Mouse (Mus musculus) liver, adult 2 months (tissue): ENCODE measurements at regions not wholly inside any gene's neighbourhood (a gene's known extent, or its start where the extent isn't known, plus 50 kb on each side); places are given as distances from the start of the nearest gene placed in this dataset.

Experiments
- CTCF ChIP-seq: fragments of 200-500 bp; IDR thresholded peaks from 2 replicates; pipeline ENCODE4 v1.5.1; 2011; ENCODE audit warnings: low read depth, low read length, control low read depth
- POLR2A ChIP-seq: fragments of 200-500 bp; IDR thresholded peaks from 2 replicates; pipeline ENCODE4 v1.6.1; 2011; ENCODE audit warnings: low read length, control low read depth; ENCODE audit not compliant: insufficient read depth; ENCODE audit errors: extremely low read depth

GRCm38 (mm10) chr16:42586196-42586595, 245.7 kb upstream of the Gap43 start:
- TF ChIP-seq CTCF (no peak), POLR2A (no peak)
